Mouse (Mus musculus) frontal cortex, adult (tissue): Measurements from ENCODE around the gene Zfp971.
"Not testable (repeated sequence)": the region's sequence is repeated elsewhere in the genome, so short reads cannot be mapped to it uniquely, and the experiment has no call there.

ENCODE experiments used
- ATAC-seq: cut with Nextera tagmentation; 2 replicates; pipeline ENCODE4 v1.9.2; 2017; ENCODE audit warnings: mild to moderate bottlenecking, moderate library complexity, mixed read lengths; ENCODE audit not compliant: low TSS enrichment

Zfp971 gene

DNA sequence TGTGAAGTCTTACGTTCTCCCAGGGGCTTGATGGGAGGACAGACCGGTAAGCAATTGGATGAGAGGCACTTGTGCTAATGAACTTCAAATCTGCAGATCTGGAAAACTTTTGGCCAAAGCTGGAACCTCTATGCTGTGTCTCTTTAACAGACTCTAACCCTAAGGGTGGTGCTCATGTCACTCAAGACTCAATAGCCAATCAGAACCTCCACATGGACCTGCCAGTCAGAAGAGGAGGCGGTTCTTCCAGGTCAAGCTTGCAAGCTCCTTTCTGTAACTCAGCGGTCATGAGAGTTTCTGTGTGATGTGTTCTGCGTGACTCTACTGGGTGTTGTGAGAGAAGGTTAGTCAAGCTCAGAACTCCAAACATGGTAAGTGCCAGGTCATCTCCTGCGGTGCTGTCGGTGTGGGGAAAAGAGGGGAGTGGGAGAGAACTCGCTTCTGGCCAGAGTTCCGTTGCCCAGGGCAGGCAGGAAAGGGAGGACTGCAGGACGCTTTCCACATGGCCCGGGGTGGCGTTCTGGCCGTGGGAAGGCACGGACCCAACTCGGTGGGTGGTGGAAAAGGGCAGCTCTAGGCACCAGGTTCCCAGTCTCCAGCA lies at the start of gene Zfp971:
Gene Zfp971, plus strand, starts transcription at position 274 of the 601 bp plus-strand sequence.
- ATAC-seq = not testable (repeated sequence)

DNA sequence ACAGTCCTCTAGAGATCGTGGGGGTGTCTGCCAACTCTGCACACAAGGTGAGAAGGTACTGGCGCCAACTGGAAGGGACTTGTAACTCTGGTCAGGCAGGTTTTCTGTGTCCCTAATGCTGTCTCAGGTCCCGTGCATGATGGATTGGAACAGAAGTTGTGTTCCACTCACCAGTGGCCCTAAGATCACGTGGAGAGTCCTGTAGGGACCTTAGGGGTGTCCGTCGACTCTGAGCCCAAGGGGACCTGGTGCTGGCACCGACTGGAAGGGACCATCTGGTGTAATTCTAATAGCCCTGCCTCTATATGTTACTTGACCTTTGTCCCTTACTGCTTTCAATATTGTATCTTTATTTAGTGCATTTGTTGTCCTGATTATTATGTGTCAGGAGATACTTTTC lies 48.3 kb upstream of the Zfp971 start:
- not testable (repeated sequence) for ATAC-seq

DNA sequence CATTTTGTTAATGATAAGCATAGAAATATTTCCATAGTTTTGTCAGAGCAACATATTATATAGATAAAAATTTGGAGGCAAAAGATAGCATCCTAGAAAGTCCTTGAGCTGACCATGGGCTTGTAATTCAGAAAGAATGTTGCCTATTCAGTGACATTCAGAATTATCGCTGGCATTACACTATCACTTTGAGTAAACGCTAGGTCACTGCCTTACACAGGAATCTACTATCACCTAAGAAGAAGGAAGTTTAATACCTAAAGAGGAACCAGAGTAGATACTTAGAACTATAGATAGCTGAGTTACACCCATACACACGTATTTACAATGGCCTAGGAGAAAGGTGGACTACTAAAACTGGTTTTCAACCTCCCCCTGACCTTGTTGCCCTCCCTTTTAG lies 3.6 kb upstream of the Zfp971 start:
- ATAC-seq = not testable (repeated sequence)

DNA sequence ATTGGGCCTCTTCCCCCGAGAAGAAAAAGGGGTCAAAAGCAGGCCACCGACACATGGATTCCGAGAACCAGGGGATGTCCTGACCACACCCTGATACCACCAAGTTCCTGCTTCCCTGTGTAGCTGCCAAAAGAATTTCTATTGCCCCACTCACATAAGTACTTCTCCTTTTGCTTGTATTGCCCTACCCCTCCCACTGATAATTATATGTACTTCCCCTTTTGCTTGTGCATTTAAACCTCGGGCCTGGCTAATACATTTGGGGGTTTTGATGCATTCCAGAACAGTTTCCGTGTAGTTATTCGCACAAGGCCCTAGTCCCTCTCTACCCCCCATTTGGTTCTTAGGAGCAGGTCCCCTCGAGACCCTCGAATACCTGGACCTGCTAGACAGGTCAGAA lies 2.3 kb upstream of the Zfp971 start:
- ATAC-seq = not testable (repeated sequence)

DNA sequence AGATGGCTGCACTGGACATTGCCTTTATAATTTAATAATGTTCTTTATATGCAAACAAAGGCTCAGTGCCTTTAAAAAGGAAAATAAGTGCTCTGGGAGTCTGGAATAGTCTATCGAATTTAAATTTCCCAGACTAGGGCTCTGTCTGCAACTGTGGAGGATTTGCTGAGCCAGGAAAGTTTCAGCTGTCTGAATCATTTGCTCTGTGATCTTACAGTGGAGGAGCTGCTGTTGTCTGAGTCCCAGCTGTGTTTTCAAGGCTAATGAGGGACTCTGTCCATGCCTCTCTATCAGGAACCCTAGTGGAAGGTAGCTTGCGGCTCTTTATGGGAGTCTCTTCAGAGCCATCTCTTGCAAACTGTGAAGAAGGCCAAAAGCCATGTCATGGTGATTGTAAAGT lies 777 bp downstream of the Zfp971 start:
- ATAC-seq = not testable (repeated sequence)

DNA sequence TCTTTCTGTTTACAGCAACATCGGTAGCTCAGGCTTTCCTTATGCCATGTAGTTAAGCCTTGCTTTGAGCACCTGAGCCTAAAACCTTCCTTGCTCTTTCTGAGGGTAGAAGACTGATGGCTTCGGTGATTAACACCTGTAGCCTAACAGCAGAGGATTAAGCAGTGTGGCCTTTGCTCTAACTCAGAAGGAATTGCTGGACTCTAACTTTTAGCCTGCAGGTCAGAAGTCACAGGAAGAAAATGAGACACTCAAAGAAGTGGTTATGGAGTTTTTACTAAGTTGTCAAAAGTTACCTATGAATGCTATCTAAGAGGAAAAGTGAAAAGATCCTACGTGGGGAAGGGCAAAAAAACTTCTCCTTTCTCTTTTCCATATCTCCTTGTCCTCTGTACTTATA lies 4.5 kb downstream of the Zfp971 start:
- ATAC-seq = not testable (repeated sequence)

DNA sequence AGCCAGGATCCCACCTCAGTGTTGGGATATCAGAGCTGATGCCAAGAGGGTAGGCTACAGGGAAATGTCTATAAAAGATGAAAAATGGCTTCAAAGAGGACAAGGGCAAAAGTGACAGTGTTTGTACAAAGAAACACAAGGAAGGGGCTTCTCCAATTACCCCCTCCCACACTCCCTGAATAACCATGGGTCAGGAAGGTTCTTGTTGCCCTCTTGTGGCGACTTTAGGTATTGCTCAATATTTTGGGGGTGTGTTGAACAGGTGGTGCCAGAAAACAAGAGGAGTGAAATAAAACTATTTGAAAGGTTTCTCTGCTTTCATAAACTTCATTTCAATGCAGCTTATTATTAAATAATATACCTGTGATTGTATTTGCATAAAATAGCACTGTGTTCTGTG lies 35.1 kb downstream of the Zfp971 start:
- ATAC-seq = no peak

DNA sequence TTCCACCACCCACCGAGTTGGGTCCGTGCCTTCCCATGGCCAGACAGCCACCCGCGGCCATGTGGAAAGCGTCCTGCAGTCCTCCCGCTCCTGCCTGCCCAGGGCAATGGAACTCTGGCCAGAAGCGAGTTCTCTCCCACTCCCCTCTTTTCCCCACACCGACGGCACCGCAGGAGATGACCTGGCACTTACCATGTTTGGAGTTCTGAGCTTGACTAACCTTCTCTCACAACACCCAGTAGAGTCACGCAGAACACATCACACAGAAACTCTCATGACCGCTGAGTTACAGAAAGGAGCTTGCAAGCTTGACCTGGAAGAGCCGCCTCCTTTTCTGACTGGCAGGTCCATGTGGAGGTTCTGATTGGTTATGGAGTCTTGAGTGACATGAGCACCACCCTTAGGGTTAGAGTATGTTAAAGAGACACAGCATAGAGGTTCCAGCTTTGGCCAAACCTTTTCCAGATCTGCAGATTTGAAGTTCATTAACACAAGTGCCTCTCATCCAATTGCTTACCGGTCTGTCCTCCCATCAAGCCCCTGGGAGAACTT lies 55.2 kb downstream of the Zfp971 start, which contains the start of gene Zfp931:
Gene Zfp931, minus strand, starts transcription at position 311 of the 552 bp plus-strand sequence.
- ATAC-seq = not testable (repeated sequence)
